Mouse (Mus musculus): Measurements from ENCODE around the gene Rpl9-ps1. TPM values are rescaled to one million over a fixed set of nuclear protein-coding genes. Genes with fewer than 3 reads are reported as not detected.

Rpl9-ps1 gene
- polyA plus RNA-seq, 1 experiment from 2014 or later = not detected

Other genes starting within 250 kb of the Rpl9-ps1 start
- gene Rasl10b, start 236.5 kb downstream of the Rpl9-ps1 start, polyA plus RNA-seq (2016; fragmentation: Nextera tagmentation; extraction: Ambion mirVana) = 4.3 and 11.1 TPM in 2 replicates
- gene Gas2l2, start 216.2 kb downstream of the Rpl9-ps1 start, polyA plus RNA-seq (2016; fragmentation: Nextera tagmentation; extraction: Ambion mirVana) = 0.27 and 0.39 TPM in 2 replicates
- 0.97 TPM in 1 of 2 replicates, not detected in the other for gene 1700020L24Rik, start 207.9 kb downstream of the Rpl9-ps1 start, polyA plus RNA-seq (2016; fragmentation: Nextera tagmentation; extraction: Ambion mirVana)
- 1.1 and 1.3 TPM in 2 replicates for gene Mmp28, start 182.6 kb downstream of the Rpl9-ps1 start, polyA plus RNA-seq (2016; fragmentation: Nextera tagmentation; extraction: Ambion mirVana)
- gene Taf15, start 172.5 kb downstream of the Rpl9-ps1 start, polyA plus RNA-seq (2016; fragmentation: Nextera tagmentation; extraction: Ambion mirVana) = 9.2 and 11.3 TPM in 2 replicates
- gene Heatr9, start 123.4 kb downstream of the Rpl9-ps1 start, polyA plus RNA-seq (2016; fragmentation: Nextera tagmentation; extraction: Ambion mirVana) = 0.10 TPM in 1 of 2 replicates, not detected in the other
- gene Ccl5, start 115.1 kb downstream of the Rpl9-ps1 start, polyA plus RNA-seq (2016; fragmentation: Nextera tagmentation; extraction: Ambion mirVana) = not detected in 2 replicates
- gene Ccl9, start 67.0 kb downstream of the Rpl9-ps1 start, polyA plus RNA-seq (2016; fragmentation: Nextera tagmentation; extraction: Ambion mirVana) = 1.1 and 1.5 TPM in 2 replicates
- gene Ccl6, start 52.5 kb downstream of the Rpl9-ps1 start, polyA plus RNA-seq (2016; fragmentation: Nextera tagmentation; extraction: Ambion mirVana) = 1.9 and 3.0 TPM in 2 replicates
- gene Ccl3, start 3.7 kb upstream of the Rpl9-ps1 start, polyA plus RNA-seq (2016; fragmentation: Nextera tagmentation; extraction: Ambion mirVana) = 1.2 and 1.3 TPM in 2 replicates
- gene Ccl4, start 17.0 kb upstream of the Rpl9-ps1 start, polyA plus RNA-seq (2016; fragmentation: Nextera tagmentation; extraction: Ambion mirVana) = 0.58 TPM in 1 of 2 replicates, not detected in the other
- 0.31 TPM in 1 of 2 replicates, not detected in the other for gene Wfdc17, start 58.4 kb upstream of the Rpl9-ps1 start, polyA plus RNA-seq (2016; fragmentation: Nextera tagmentation; extraction: Ambion mirVana)
- gene Wfdc18, start 63.4 kb upstream of the Rpl9-ps1 start, polyA plus RNA-seq (2016; fragmentation: Nextera tagmentation; extraction: Ambion mirVana) = not detected in 2 replicates
- gene Wfdc21, start 101.3 kb upstream of the Rpl9-ps1 start, polyA plus RNA-seq (2016; fragmentation: Nextera tagmentation; extraction: Ambion mirVana) = not detected in 2 replicates
- gene Heatr6, start 108.1 kb upstream of the Rpl9-ps1 start, polyA plus RNA-seq (2016; fragmentation: Nextera tagmentation; extraction: Ambion mirVana) = 30.0 and 30.1 TPM in 2 replicates
- gene Hnf1b, start 204.4 kb upstream of the Rpl9-ps1 start, polyA plus RNA-seq (2016; fragmentation: Nextera tagmentation; extraction: Ambion mirVana) = not detected in 2 replicates

All from hindbrain, embryonic 10.5 days (tissue).